Mouse (Mus musculus): ENCODE measurements around the gene Cep170b.

GRCm38 (mm10) chr12:112744891-112745580, 24.8 kb downstream of the Cep170b start:
- TF ChIP-seq ZC3H11A (IDR thresholded peaks at IDR 0.05; ENCODE audit: borderline replicate concordance, low read depth, low read length) (no peak), MAFK (IDR thresholded peaks at IDR 0.05; ENCODE audit: insufficient read depth, low read depth, low read length) (no peak)

Measured in ES-E14 (cell line).